Mouse (Mus musculus) lung, postnatal 36 days (tissue): ENCODE data around the gene Tvp23a.

Experiments
- DNase-seq: peaks from one replicate; pipeline ENCODE4 v3.0.0; 2022; ENCODE audit warnings: mixed read lengths

The Tvp23a gene

GRCm38 (mm10) chr16:10388634-10389365, 58.4 kb downstream of the Tvp23a start:
- DNase-seq = no peak

- DNase-seq = no peak
These were observed 61.9 kb downstream of the Tvp23a start for GRCm38 (mm10) chr16:10385261-10385660.

- DNase-seq = peak; percentile 23
These were observed 62.6 kb downstream of the Tvp23a start for GRCm38 (mm10) chr16:10384544-10384943.

- DNase-seq = peak; percentile 80
These were observed 63.1 kb downstream of the Tvp23a start for GRCm38 (mm10) chr16:10384060-10384497.

- no peak for DNase-seq
These were observed 67.6 kb downstream of the Tvp23a start for GRCm38 (mm10) chr16:10379531-10379930.

GRCm38 (mm10) chr16:10377286-10377685, 69.9 kb downstream of the Tvp23a start:
- DNase-seq = no peak

- DNase-seq = peak; percentile 83
These were observed 72.7 kb downstream of the Tvp23a start for GRCm38 (mm10) chr16:10374254-10375011.

- DNase-seq = peak; percentile 24
These were observed 74.8 kb downstream of the Tvp23a start for GRCm38 (mm10) chr16:10372372-10372771.
